Mouse (Mus musculus) stomach, embryonic 16.5 days (tissue): ENCODE measurements around the gene Tm4sf1. TPM values are rescaled to one million over a fixed set of nuclear protein-coding genes. Genes with fewer than 3 reads are reported as not detected.

Source experiments
- ATAC-seq: fragments of 200-750 bp; cut with Nextera tagmentation; 2 replicates; pipeline ENCODE4 v1.8.0; 2017; ENCODE audit warnings: moderate number of reproducible peaks, moderate TSS enrichment; ENCODE audit not compliant: insufficient read depth, low FRiP score
- H3K27ac ChIP-seq: fragments of 300-500 bp; sonication (generic); 2 replicates; pipeline ENCODE4 v1.5.1; 2014; ENCODE audit warnings: low read length
- H3K27me3 ChIP-seq: fragments of 300-500 bp; sonication (generic); 2 replicates; pipeline ENCODE4 v1.6.1; 2014; ENCODE audit warnings: low read length, control low read depth, mixed read lengths; ENCODE audit not compliant: control insufficient read depth, insufficient read depth
- H3K36me3 ChIP-seq: fragments of 300-500 bp; sonication (generic); 2 replicates; pipeline ENCODE4 v1.6.1; 2014; ENCODE audit warnings: low read length; ENCODE audit not compliant: control insufficient read depth, insufficient read depth
- H3K4me1 ChIP-seq: fragments of 300-500 bp; sonication (generic); 2 replicates; pipeline ENCODE4 v1.6.1; 2014; ENCODE audit warnings: low read length, control low read depth, mixed read lengths; ENCODE audit not compliant: control insufficient read depth, insufficient read depth
- H3K4me2 ChIP-seq: fragments of 300-500 bp; sonication (generic); 2 replicates; pipeline ENCODE4 v1.6.1; 2014; ENCODE audit warnings: low read depth, low read length, mixed read lengths
- H3K4me3 ChIP-seq: fragments of 300-500 bp; sonication (generic); replicated peaks from 2 replicates; pipeline ENCODE4 v1.5.1; 2014; ENCODE audit warnings: mild to moderate bottlenecking, low read length
- H3K9ac ChIP-seq: fragments of 300-500 bp; sonication (generic); 2 replicates; pipeline ENCODE4 v1.6.1; 2014; ENCODE audit warnings: low read length
- H3K9me3 ChIP-seq: fragments of 300-500 bp; sonication (generic); replicated peaks from 2 replicates; pipeline ENCODE4 v1.6.1; 2016; ENCODE audit warnings: low read length, control low read depth; ENCODE audit not compliant: control insufficient read depth
- WGBS: fragments of 180-500 bp; shearing (Covaris S2); extraction: QIAGEN DNeasy Blood & Tissue Kit; methylation state at CpG from one replicate; pipeline ENCODE4 v1.1.7; 2014; 5-methylcytosine and 5-hydroxymethylcytosine counted together
- polyA plus RNA-seq: library from polyadenylated mRNA; unstranded; fragments of >200 nt; fragmentation: Nextera tagmentation; extraction: Ambion mirVana; gene quantifications from 2 replicates; pipeline ENCODE4 v1.2.1, GENCODE M21; 2015

The Tm4sf1 gene
- 59.7 and 66.7 TPM in 2 replicates for polyA plus RNA-seq

DNA sequence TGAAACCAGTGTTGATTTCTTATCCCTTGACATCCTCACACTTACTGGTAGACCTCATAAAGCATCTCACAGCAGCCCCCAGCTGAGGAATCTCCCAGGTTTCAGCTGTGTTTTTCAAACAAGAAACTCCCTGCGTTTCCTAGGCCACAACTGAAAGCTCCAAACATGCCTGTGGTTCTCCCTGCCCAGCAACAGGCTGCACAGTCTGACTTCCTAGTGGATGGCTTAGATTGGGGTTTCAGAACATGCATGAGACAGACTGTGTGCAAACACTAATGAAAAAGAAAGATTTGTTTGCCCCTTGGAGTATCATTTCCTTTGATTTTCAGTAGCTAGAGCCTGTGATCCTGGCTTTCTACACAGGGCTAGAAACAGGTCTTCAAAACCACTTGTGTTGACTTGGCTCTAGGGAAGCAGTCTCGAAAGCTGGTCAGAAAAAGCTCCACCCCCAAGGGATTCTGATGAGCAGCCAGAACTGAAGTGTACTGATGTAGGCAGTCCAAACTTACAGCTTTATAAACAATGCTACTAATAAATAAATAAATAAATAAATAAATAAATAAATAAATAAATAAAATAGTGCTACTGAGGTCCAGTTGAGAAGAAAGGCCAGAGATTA, at the start of gene Tm4sf1:
TSS of gene Tm4sf1 (minus strand) at position 68 of the 619 bp plus-strand sequence.
- no peak for ATAC-seq
- H3K36me3 ChIP-seq: no peaks in the 10 kb centered on the region
- H3K27ac ChIP-seq: no peak within 1 kb of the TSS
- WGBS: 56% methylated on average over 2 of the region's 2 CpGs
- H3K27me3 ChIP-seq: no peaks in the 10 kb centered on the region
- no peak within 1 kb of the TSS for H3K4me3 ChIP-seq
- no peak within 1 kb of the TSS for H3K4me2 ChIP-seq
- H3K4me1 ChIP-seq: no peaks in the 10 kb centered on the region
- H3K9me3 ChIP-seq: no peaks in the 10 kb centered on the region
- no peak within 1 kb of the TSS for H3K9ac ChIP-seq

GRCm38 (mm10) chr3:57344811-57345210, 43.0 kb upstream of the Tm4sf1 start:
- Histone ChIP-seq H3K36me3 (no peaks in the 10 kb centered on the region), H3K27ac (peak overlapping the region; percentile 55), H3K9me3 (no peaks in the 10 kb centered on the region), H3K4me3 (no peak overlapping the region), H3K9ac (no peak overlapping the region), H3K4me2 (0 out of 2 replicates have a peak overlapping the region, but pooled peaks have one; percentile 34), H3K4me1 (no peaks in the 10 kb centered on the region; the same call in 1 of the 2 replicates), H3K27me3 (no peaks in the 10 kb centered on the region)
- 55% methylated on average over 5 of the region's 5 CpGs for WGBS
- peak; percentile 30; the same call in 1 of the 2 replicates for ATAC-seq

DNA sequence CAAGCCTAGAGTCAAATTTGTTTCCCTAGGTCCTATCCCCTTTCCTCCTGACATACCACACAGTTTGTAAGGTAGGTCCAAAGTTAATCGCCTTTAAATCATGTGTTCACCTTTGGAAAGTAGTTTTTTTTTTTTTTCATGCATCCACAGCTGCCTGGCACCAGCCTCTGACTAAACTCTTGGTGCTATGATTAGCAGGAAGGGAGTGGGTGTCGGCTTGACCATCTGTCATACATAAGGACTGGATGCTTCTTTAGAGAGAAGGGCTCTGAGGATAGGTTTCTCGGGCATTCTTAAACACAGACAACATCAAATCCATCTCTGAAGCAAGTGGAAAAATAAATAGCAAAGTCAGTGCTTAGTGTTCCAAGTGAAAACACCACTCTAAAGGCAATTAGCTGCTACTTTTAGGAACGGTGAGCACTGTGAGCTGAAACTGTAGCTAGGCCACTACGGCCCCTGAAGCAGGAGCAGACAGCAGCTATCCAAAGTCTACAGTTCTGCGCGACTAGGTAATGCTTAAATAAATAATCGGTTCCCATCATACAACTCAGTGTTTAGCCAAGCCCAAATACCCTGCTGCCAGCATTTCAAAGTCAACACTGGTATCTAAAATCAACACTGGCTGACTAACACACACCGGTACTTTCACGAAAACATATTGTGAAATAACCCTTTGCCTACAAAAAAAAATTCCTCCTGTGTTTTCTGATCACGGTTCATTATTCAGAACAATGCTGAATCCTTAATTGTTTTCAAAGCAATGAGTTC, 42.2 kb upstream of the Tm4sf1 start:
- no peaks in the 10 kb centered on the region; the same call in 1 of the 2 replicates for H3K4me1 ChIP-seq
- peak overlapping the region; percentile 55; the same call in 1 of the 2 replicates for H3K27ac ChIP-seq
- no peak overlapping the region for H3K9ac ChIP-seq
- peak overlapping the region; percentile 34; the same call in 1 of the 2 replicates for H3K4me2 ChIP-seq
- WGBS: 37% methylated on average over 11 of the region's 11 CpGs
- H3K27me3 ChIP-seq: no peaks in the 10 kb centered on the region
- H3K36me3 ChIP-seq: no peaks in the 10 kb centered on the region
- no peak overlapping the region for H3K4me3 ChIP-seq
- no peaks in the 10 kb centered on the region for H3K9me3 ChIP-seq
- peak; percentile 95 for ATAC-seq

DNA sequence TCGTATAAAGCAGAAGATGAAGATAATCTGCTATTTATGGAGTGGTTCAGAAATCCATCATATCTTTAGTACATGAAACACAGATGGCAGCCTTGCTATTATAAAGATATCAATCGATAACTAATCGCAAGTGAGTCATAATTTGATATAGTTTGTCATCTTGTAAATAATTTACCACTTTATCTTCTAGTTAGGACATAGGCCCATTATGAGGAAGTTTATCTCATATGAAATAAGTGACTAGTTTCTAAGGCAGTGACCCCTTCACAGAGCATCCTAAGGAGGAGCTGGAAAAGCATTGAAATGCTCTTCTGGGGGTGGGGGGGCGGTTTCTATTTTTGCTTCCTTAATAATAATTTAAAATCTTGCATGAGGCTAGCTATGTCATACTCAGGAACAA, 41.2 kb upstream of the Tm4sf1 start:
- H3K4me2 ChIP-seq: no peak overlapping the region
- WGBS: 73% methylated on average over 4 of the region's 4 CpGs
- no peaks in the 10 kb centered on the region for H3K9me3 ChIP-seq
- no peaks in the 10 kb centered on the region for H3K36me3 ChIP-seq
- no peak overlapping the region for H3K9ac ChIP-seq
- no peak overlapping the region for H3K4me3 ChIP-seq
- H3K27me3 ChIP-seq: no peaks in the 10 kb centered on the region
- H3K27ac ChIP-seq: no peak overlapping the region
- ATAC-seq: no peak
- no peaks in the 10 kb centered on the region; the same call in 1 of the 2 replicates for H3K4me1 ChIP-seq

DNA sequence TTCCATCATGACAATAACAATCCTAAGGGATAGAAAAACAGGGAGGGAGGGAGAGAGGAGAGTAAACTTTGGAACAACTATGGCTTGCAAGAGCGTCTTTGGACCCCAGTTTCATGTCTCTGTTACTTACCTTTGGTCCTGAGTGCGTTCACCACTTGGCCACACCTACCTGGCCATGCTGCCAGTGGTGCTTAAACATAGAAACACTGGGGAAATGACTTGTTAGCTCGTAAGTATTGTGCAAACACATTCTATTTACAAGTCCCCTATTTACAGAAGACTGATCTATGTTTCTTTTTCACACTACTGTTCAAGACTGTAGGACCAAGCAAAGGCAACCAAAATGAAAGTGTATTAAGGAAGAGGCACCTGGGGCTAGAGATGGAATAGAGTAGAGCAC, 39.5 kb upstream of the Tm4sf1 start:
- Histone ChIP-seq H3K27ac (no peak overlapping the region), H3K4me3 (no peak overlapping the region), H3K27me3 (no peaks in the 10 kb centered on the region), H3K9ac (no peak overlapping the region), H3K36me3 (no peaks in the 10 kb centered on the region), H3K4me2 (no peak overlapping the region), H3K9me3 (no peaks in the 10 kb centered on the region), H3K4me1 (no peaks in the 10 kb centered on the region; the same call in 1 of the 2 replicates)
- ATAC-seq: peak; percentile 27; the same call in 1 of the 2 replicates
- 66% methylated on average over 3 of the region's 3 CpGs for whole genome bisulfite sequencing

GRCm38 (mm10) chr3:57335080-57335815, 33.5 kb upstream of the Tm4sf1 start:
- H3K27me3 ChIP-seq: no peaks in the 10 kb centered on the region
- H3K4me1 ChIP-seq: no peaks in the 10 kb centered on the region
- ATAC-seq: no peak
- H3K36me3 ChIP-seq: no peaks in the 10 kb centered on the region
- H3K27ac ChIP-seq: 0 out of 2 replicates have a peak overlapping the region, but pooled peaks have one; percentile 3
- no peak overlapping the region for H3K9ac ChIP-seq
- no peaks in the 10 kb centered on the region for H3K9me3 ChIP-seq
- H3K4me2 ChIP-seq: no peak overlapping the region
- H3K4me3 ChIP-seq: no peak overlapping the region
- whole genome bisulfite sequencing: 84% methylated on average over 3 of the region's 3 CpGs

DNA sequence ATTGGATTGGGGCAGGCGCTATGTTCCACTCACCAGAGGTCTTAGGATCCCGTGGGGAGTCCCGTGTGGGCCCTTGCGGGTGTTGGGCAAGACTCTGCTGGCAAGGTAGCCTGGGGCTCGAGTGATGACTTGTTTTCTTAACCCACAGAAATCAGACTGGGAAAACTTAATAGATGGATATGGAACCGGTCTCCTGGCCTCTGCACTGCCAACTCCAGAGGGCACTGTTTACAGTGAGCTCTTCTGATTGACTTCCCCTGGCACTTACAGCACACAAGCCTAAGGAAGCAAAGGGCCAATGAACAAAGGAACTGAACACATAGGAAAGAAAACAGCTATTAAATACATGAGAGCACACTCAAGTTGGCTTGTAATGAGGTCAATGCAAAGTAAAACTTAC, 26.2 kb upstream of the Tm4sf1 start:
- H3K36me3 ChIP-seq: no peaks in the 10 kb centered on the region
- no peaks in the 10 kb centered on the region for H3K4me1 ChIP-seq
- no peak for ATAC-seq
- H3K27ac ChIP-seq: no peak overlapping the region
- H3K9ac ChIP-seq: no peak overlapping the region
- H3K4me2 ChIP-seq: no peak overlapping the region
- no peak overlapping the region for H3K4me3 ChIP-seq
- WGBS: 90% methylated on average over 4 of the region's 6 CpGs
- H3K27me3 ChIP-seq: no peaks in the 10 kb centered on the region
- H3K9me3 ChIP-seq: no peaks in the 10 kb centered on the region

DNA sequence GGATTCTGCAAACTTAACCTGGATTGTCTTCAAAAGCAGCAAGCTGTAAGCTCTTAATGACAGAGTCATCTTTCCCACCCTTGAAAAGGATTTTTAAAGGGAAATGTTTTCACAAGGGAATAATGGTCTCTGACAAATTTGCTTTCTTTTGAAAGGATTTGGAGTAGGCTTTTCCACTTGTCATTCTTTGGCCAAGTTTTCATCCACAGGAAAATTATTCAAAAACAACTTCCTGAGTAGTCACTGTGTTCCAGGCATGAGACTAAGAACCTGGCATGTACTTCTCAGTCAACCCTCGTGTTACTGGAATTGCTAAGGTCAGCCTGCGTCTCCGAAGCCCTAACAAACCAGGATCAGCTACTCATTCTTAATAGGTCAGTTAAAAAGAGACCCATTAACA, 5.3 kb upstream of the Tm4sf1 start:
- ATAC-seq: no peak
- 50% methylated on average over 3 of the region's 3 CpGs for WGBS
- Histone ChIP-seq H3K4me1 (no peaks in the 10 kb centered on the region), H3K36me3 (no peaks in the 10 kb centered on the region), H3K9me3 (no peaks in the 10 kb centered on the region), H3K4me2 (no peak overlapping the region), H3K9ac (no peak overlapping the region), H3K27ac (no peak overlapping the region), H3K4me3 (no peak overlapping the region), H3K27me3 (no peaks in the 10 kb centered on the region)

DNA sequence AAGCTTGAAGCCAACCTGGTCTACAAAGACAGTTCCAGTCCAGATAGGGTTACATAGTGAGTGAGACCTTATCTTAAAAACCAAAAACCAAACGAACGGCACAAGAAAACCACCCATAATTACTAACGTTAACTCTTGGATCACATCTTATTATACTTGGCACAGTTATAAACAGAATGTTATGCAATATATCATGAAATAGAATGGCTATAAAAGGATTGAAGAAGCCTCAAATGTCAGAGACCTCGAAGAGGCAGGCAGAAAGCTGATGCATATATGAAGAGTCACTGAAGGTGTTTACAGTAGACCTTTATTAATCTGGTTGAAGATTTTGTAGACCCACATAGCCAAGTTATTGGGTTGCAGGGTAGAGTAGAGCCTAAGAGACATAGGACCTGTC, 3.8 kb upstream of the Tm4sf1 start:
- H3K27ac ChIP-seq: no peak overlapping the region
- no peaks in the 10 kb centered on the region for H3K9me3 ChIP-seq
- ATAC-seq: no peak
- no peaks in the 10 kb centered on the region for H3K4me1 ChIP-seq
- no peak overlapping the region for H3K4me3 ChIP-seq
- H3K4me2 ChIP-seq: no peak overlapping the region
- no peaks in the 10 kb centered on the region for H3K36me3 ChIP-seq
- WGBS: 59% methylated on average over 4 of the region's 4 CpGs
- H3K9ac ChIP-seq: no peak overlapping the region
- H3K27me3 ChIP-seq: no peaks in the 10 kb centered on the region
